Mouse (Mus musculus): ENCODE measurements around the gene Stip1. TPM values are rescaled to one million over a fixed set of nuclear protein-coding genes. Genes with fewer than 3 reads are reported as not detected.

Gene Stip1
- polyA plus RNA-seq, 1 experiment from 2014 or later, result 51.4 TPM

DNA sequence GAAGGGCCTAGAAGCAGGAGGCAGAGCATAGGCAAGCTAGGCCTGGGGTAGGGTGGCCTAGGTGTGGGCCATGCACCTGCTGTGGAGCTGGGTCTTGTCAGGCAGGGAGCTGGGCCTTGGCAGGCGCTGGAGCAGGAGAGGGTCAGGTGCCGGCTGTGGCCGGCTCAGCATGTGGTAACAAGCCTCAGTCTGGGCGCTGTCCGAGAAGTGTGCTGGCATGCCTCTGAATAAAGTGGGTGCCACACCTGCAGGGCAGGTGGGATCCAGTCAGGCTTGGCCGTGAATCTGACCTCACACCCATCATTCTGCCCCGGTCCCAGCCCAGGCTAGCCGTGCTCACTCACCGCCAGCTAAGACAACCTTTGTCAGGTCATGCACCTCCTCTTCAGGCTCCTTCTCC is 25.8 kb downstream of the Stip1 start:
- no peak for TF ChIP-seq CTCF (IDR thresholded peaks at IDR 0.05; ENCODE audit: low read depth)
- TF ChIP-seq EP300 (IDR thresholded peaks at IDR 0.05; ENCODE audit: low read depth), result no peak
- peaks cover 6% of the 10 kb centered on the region for H3K4me1 ChIP-seq (ENCODE audit: insufficient read depth)
- WGBS (ENCODE audit: insufficient replicate concordance), result 92% methylated on average over 8 of the region's 9 CpGs
- H3K27ac ChIP-seq (ENCODE audit: low read depth), result no peak overlapping the region
- no peak overlapping the region for H3K4me3 ChIP-seq (ENCODE audit: low read depth, low read length)
- H3K4me2 ChIP-seq (ENCODE audit: low read depth, low read length), result no peak overlapping the region
- no peaks in the 10 kb centered on the region for H3K9me3 ChIP-seq (ENCODE audit: low read length)
- H3K27me3 ChIP-seq (ENCODE audit: insufficient read depth, low read length), result no peaks in the 10 kb centered on the region
- no peak overlapping the region for H3K9ac ChIP-seq (replicated peaks)
- no peak for DNase-seq
- H3K36me3 ChIP-seq (replicated peaks; ENCODE audit: insufficient read depth, low read length), result peaks cover 33% of the 10 kb centered on the region
- ATAC-seq, result no peak

DNA sequence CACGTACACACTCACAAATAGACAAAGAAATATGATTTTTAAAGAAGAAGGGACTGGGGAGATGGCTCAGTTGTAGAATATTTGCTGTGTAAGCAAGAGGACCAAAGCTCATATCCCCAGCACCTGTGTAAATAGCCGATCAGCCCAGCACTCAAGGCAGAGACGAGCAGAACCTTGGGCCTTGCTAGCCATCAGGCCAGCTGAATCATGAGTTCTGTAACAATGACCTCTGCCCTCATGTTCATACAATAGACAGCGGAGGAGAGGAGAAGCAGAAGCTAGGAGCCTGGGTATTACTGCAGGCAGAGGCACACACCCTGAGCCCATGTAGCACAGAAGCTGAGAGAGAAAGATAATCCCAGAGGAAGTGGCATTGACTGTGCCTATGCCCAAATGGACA is 27.3 kb downstream of the Stip1 start:
- Histone ChIP-seq H3K9ac (replicated peaks) (no peak overlapping the region), H3K36me3 (replicated peaks; ENCODE audit: insufficient read depth, low read length) (peaks cover 36% of the 10 kb centered on the region), H3K4me2 (ENCODE audit: low read depth, low read length) (no peak overlapping the region), H3K27me3 (ENCODE audit: insufficient read depth, low read length) (no peaks in the 10 kb centered on the region), H3K9me3 (ENCODE audit: low read length) (no peaks in the 10 kb centered on the region), H3K27ac (ENCODE audit: low read depth) (no peak overlapping the region), H3K4me1 (ENCODE audit: insufficient read depth) (peaks cover 4% of the 10 kb centered on the region), H3K4me3 (ENCODE audit: low read depth, low read length) (no peak overlapping the region)
- WGBS (ENCODE audit: insufficient replicate concordance), result 61% methylated on average over 4 of the region's 4 CpGs
- TF ChIP-seq EP300 (IDR thresholded peaks at IDR 0.05; ENCODE audit: low read depth) (no peak), CTCF (IDR thresholded peaks at IDR 0.05; ENCODE audit: low read depth) (no peak)
- DNase-seq (no peak), ATAC-seq (no peak; the same call in 1 of the 2 replicates)

DNA sequence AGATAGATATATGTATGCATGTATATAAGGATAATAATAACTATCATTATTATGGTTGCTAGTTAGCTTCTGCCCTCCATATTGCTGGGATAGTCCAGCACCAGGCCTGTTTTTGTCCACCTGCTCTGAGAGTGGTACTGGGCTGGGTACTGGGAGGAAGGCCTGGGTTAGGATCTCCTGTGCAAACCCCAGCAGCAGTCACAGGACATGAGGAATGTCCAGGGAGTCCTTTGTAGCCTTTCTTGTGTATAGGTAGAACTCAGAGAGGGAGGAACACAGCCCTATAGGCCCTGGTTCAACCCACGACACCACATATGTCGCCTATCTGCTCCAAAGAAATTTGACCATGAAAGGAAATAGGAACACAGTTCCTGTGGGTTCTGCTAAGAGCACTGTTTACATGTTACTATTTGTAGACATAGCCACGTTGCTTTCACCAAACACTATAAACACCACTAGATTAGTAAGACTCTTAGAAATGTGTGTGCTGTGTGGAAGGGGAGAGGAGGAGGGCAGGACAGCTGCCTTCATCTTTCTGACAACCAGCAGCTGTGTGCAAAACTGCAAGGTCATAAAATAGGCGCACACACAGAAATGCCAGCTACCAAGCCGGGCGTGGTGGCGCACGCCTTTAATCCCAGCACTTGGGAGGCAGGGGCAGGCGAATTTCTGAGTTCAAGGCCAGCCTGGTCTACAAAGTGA is 32.7 kb downstream of the Stip1 start:
- H3K9ac ChIP-seq (replicated peaks), result no peak overlapping the region
- H3K9me3 ChIP-seq (ENCODE audit: low read length), result no peaks in the 10 kb centered on the region
- TF ChIP-seq EP300 (IDR thresholded peaks at IDR 0.05; ENCODE audit: low read depth), result no peak
- no peak for TF ChIP-seq CTCF (IDR thresholded peaks at IDR 0.05; ENCODE audit: low read depth)
- no peak overlapping the region for H3K4me2 ChIP-seq (ENCODE audit: low read depth, low read length)
- H3K4me1 ChIP-seq (ENCODE audit: insufficient read depth), result no peaks in the 10 kb centered on the region
- no peak for DNase-seq
- H3K27ac ChIP-seq (ENCODE audit: low read depth), result no peak overlapping the region
- H3K36me3 ChIP-seq (replicated peaks; ENCODE audit: insufficient read depth, low read length), result peaks cover 23% of the 10 kb centered on the region
- no peak overlapping the region for H3K4me3 ChIP-seq (ENCODE audit: low read depth, low read length)
- no peak for ATAC-seq
- H3K27me3 ChIP-seq (ENCODE audit: insufficient read depth, low read length), result no peaks in the 10 kb centered on the region
- 81% methylated on average over 9 of the region's 9 CpGs for WGBS (ENCODE audit: insufficient replicate concordance)

DNA sequence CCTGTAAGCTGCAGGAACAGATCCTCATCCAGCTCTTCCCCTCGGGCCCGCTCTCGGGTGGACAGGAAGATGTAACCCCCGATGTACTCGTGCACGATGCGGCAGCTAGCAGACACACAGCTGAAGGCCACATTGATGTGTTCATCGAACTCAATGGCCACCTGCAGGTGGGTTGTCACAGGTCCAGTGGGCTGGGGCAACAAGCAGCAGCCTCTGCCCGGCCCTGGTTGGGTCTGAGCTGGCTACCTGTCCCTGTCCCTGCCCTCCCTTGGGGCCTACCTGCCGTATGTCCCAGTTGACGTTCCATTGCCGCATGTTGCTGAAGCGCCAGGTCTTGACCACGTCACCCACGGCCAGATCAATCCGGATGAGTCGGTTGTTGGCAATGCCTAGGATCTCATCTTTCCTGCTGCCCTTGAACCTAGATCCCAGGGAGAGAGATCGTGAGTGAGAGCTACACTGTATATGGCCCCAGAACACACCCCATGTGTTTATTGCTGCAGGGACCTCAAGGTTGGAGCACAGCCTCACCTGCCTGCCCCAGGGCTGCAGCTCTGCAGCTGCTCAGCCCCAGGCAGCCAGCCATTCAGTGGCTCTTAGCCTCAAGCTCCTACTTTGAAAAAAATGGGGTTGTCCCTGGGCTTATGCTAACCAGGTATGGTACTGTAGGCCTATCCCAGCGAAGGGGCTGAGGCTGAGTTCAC is 40.3 kb downstream of the Stip1 start:
- H3K4me3 ChIP-seq (ENCODE audit: low read depth, low read length), result no peak overlapping the region
- no peaks in the 10 kb centered on the region for H3K27me3 ChIP-seq (ENCODE audit: insufficient read depth, low read length)
- DNase-seq (no peak), ATAC-seq (no peak)
- no peak overlapping the region for H3K27ac ChIP-seq (ENCODE audit: low read depth)
- no peak overlapping the region for H3K4me2 ChIP-seq (ENCODE audit: low read depth, low read length)
- H3K9ac ChIP-seq (replicated peaks), result no peak overlapping the region
- TF ChIP-seq CTCF (IDR thresholded peaks at IDR 0.05; ENCODE audit: low read depth), result no peak
- no peak for TF ChIP-seq EP300 (IDR thresholded peaks at IDR 0.05; ENCODE audit: low read depth)
- H3K9me3 ChIP-seq (ENCODE audit: low read length), result no peaks in the 10 kb centered on the region
- WGBS (ENCODE audit: insufficient replicate concordance), result 88% methylated on average over 17 of the region's 19 CpGs
- H3K4me1 ChIP-seq (ENCODE audit: insufficient read depth), result peaks cover 19% of the 10 kb centered on the region
- peaks cover 48% of the 10 kb centered on the region for H3K36me3 ChIP-seq (replicated peaks; ENCODE audit: insufficient read depth, low read length)

GRCm38 (mm10) chr19:6997721-6998290 is 42.0 kb downstream of the Stip1 start:
- Histone ChIP-seq H3K4me3 (ENCODE audit: low read depth, low read length) (no peak overlapping the region), H3K27ac (ENCODE audit: low read depth) (no peak overlapping the region), H3K4me2 (ENCODE audit: low read depth, low read length) (no peak overlapping the region), H3K27me3 (ENCODE audit: insufficient read depth, low read length) (no peaks in the 10 kb centered on the region), H3K4me1 (ENCODE audit: insufficient read depth) (peaks cover 25% of the 10 kb centered on the region), H3K9me3 (ENCODE audit: low read length) (no peaks in the 10 kb centered on the region), H3K36me3 (replicated peaks; ENCODE audit: insufficient read depth, low read length) (peaks cover 38% of the 10 kb centered on the region), H3K9ac (replicated peaks) (no peak overlapping the region)
- ATAC-seq (no peak), DNase-seq (no peak)
- TF ChIP-seq EP300 (IDR thresholded peaks at IDR 0.05; ENCODE audit: low read depth) (no peak), CTCF (IDR thresholded peaks at IDR 0.05; ENCODE audit: low read depth) (no peak)
- 80% methylated on average over 9 of the region's 9 CpGs for WGBS (ENCODE audit: insufficient replicate concordance)

- under 1% methylated on average over 24 of the region's 24 CpGs for WGBS (ENCODE audit: insufficient replicate concordance)
- Histone ChIP-seq H3K4me1 (ENCODE audit: insufficient read depth) (peaks cover 34% of the 10 kb centered on the region), H3K27me3 (ENCODE audit: insufficient read depth, low read length) (no peaks in the 10 kb centered on the region), H3K4me3 (ENCODE audit: low read depth, low read length) (peak within 1 kb of the TSS; percentile 63), H3K9me3 (ENCODE audit: low read length) (no peaks in the 10 kb centered on the region), H3K36me3 (replicated peaks; ENCODE audit: insufficient read depth, low read length) (peaks cover 26% of the 10 kb centered on the region), H3K27ac (ENCODE audit: low read depth) (peak within 1 kb of the TSS; percentile 84), H3K9ac (replicated peaks) (peak within 1 kb of the TSS; percentile 79), H3K4me2 (ENCODE audit: low read depth, low read length) (peak within 1 kb of the TSS; percentile 95)
- TF ChIP-seq EP300 (IDR thresholded peaks at IDR 0.05; ENCODE audit: low read depth) (no peak), CTCF (IDR thresholded peaks at IDR 0.05; ENCODE audit: low read depth) (no peak)
- ATAC-seq (peak; percentile 71), DNase-seq (peak; percentile 89)
Measured at GRCm38 (mm10) chr19:6996006-6996405, 43.8 kb downstream of the Stip1 start, which contains the start of the genes Nudt22 and Trpt1. Nudt22 (minus strand) TSS chr19:6996117. Trpt1 (plus strand) TSS chr19:6996131.
